Mouse (Mus musculus) embryonic facial prominence, embryonic 13.5 days (tissue): ENCODE results near the gene Tubgcp6. TPM values are rescaled to one million over a fixed set of nuclear protein-coding genes. Genes with fewer than 3 reads are reported as not detected.

Experiments used
- ATAC-seq: fragments of 200-750 bp; cut with Nextera tagmentation; 2 replicates; pipeline ENCODE4 v1.8.0; 2017; ENCODE audit warnings: low read depth; ENCODE audit not compliant: insufficient number of reproducible peaks, insufficient read depth, low FRiP score, low TSS enrichment
- H3K27ac ChIP-seq: fragments of 300-500 bp; sonication (generic); 2 replicates; pipeline ENCODE4 v1.5.1; 2015; ENCODE audit warnings: moderate library complexity, mild to moderate bottlenecking, inconsistent platforms
- H3K27me3 ChIP-seq: fragments of 300-500 bp; sonication (generic); 2 replicates; pipeline ENCODE4 v1.6.1; 2015; ENCODE audit warnings: mild to moderate bottlenecking, inconsistent platforms
- H3K36me3 ChIP-seq: fragments of 300-500 bp; sonication (generic); 2 replicates; pipeline ENCODE4 v1.6.1; 2015; ENCODE audit warnings: mild to moderate bottlenecking, inconsistent platforms
- H3K4me1 ChIP-seq: fragments of 300-500 bp; sonication (generic); 2 replicates; pipeline ENCODE4 v1.6.1; 2015; ENCODE audit warnings: inconsistent platforms
- H3K4me2 ChIP-seq: fragments of 300-500 bp; sonication (generic); 2 replicates; pipeline ENCODE4 v1.6.1; 2015; ENCODE audit warnings: moderate library complexity, mild to moderate bottlenecking, inconsistent platforms
- H3K4me3 ChIP-seq: fragments of 300-500 bp; sonication (generic); 2 replicates; pipeline ENCODE4 v1.5.1; 2015; ENCODE audit warnings: mild to moderate bottlenecking, inconsistent platforms
- H3K9ac ChIP-seq: fragments of 300-500 bp; sonication (generic); 2 replicates; pipeline ENCODE4 v1.6.1; 2015; ENCODE audit warnings: mild to moderate bottlenecking, inconsistent platforms
- H3K9me3 ChIP-seq: fragments of 300-500 bp; sonication (generic); 2 replicates; pipeline ENCODE4 v1.6.1; 2016; ENCODE audit warnings: inconsistent platforms
- WGBS: fragments of 180-500 bp; shearing (Covaris S2); methylation state at CpG from one replicate; pipeline ENCODE4 v1.1.7; 2015; ENCODE audit warnings: mixed read lengths; 5-methylcytosine and 5-hydroxymethylcytosine counted together
- polyA plus RNA-seq: library from polyadenylated mRNA; unstranded; fragments of >200 nt; fragmentation: Nextera tagmentation; extraction: Ambion mirVana; gene quantifications from 2 replicates; pipeline ENCODE4 v1.2.1, GENCODE M21; 2015

The Tubgcp6 gene
- polyA plus RNA-seq, 1 experiment from 2014 or later: 17.0 TPM

DNA sequence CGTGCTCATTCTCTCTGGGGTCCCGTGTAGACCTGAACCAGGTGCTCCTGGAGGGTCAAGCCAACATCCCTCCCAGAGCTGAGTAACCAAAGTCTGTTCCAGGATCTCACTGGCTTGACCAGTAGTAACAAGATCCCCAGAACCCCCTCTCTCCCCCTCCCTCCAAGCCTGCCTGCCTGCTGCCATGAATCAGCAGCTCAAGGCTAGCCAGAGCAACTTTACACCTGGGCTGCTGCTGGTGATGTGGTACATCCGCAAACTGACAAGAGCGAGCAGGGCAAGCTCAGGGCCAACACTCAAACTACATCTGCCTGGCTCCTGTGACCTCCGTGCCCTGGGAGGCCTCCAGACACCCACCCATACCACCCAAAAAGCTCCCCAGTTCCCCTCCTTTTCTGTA is 18.5 kb upstream of the Tubgcp6 start:
- no peak for ATAC-seq
- Histone ChIP-seq H3K9ac (no peak overlapping the region), H3K36me3 (no peaks in the 10 kb centered on the region), H3K4me3 (no peak overlapping the region), H3K9me3 (no peaks in the 10 kb centered on the region), H3K4me1 (peaks cover 23% of the 10 kb centered on the region), H3K27ac (no peak overlapping the region), H3K4me2 (0 out of 2 replicates have a peak overlapping the region, but pooled peaks have one; percentile 90), H3K27me3 (peaks cover 78% of the 10 kb centered on the region)
- WGBS: 12% methylated on average over 5 of the region's 5 CpGs

- no peaks in the 10 kb centered on the region for H3K9me3 ChIP-seq
- peaks cover 71% of the 10 kb centered on the region for H3K27me3 ChIP-seq
- H3K4me2 ChIP-seq: peak within 1 kb of the TSS; percentile 90
- H3K4me3 ChIP-seq: peak within 1 kb of the TSS; percentile 50
- 0 out of 2 replicates have a peak, but pooled peaks have one; percentile 37 for ATAC-seq
- no peak within 1 kb of the TSS for H3K27ac ChIP-seq
- H3K9ac ChIP-seq: peak within 1 kb of the TSS; percentile 66
- WGBS: under 1% methylated on average over 21 of the region's 21 CpGs
- no peaks in the 10 kb centered on the region for H3K36me3 ChIP-seq
- peaks cover 21% of the 10 kb centered on the region for H3K4me1 ChIP-seq
Observed at GRCm38 (mm10) chr15:89140659-89141252, 17.8 kb upstream of the Tubgcp6 start, which contains the start of gene Mapk12. TSS of gene Mapk12 (minus strand) at chr15:89140703.

DNA sequence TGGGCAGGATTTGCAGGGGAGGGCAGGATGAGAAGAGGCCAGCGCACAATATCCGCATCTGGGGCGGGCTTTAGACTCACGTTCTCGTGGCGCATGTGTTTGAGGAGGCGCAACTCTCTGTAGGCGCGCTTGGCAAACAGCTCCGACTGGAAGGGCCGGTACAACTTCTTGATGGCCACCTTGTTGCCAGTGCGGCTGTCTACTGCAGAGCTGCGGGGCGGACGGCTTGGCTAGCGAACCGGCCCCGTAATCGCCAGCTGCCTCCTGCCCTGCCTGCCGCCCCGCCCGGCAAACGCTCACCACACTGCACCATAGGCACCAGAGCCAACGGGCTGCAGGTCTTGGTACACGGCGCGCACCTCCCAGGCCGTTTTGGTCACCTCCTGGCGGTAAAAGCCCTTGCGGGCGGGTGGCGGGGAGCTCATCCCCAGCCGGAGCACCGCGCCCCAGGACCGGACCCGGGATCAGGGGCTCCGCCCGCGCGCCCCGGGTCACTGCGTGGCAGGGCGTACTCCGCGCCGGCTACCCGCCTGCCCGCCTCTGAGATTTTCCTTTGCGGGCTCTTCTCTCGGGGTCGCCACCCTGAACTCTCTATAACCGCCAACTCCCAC is 17.2 kb upstream of the Tubgcp6 start:
- Histone ChIP-seq H3K9ac (peak overlapping the region; percentile 66), H3K27ac (no peak overlapping the region), H3K4me1 (peaks cover 21% of the 10 kb centered on the region), H3K9me3 (no peaks in the 10 kb centered on the region), H3K27me3 (peaks cover 65% of the 10 kb centered on the region), H3K36me3 (no peaks in the 10 kb centered on the region), H3K4me3 (peak overlapping the region; percentile 50), H3K4me2 (peak overlapping the region; percentile 90)
- WGBS: under 1% methylated on average over 53 of the region's 53 CpGs
- ATAC-seq: no peak

GRCm38 (mm10) chr15:89138531-89138930 is 15.6 kb upstream of the Tubgcp6 start:
- Histone ChIP-seq H3K4me1 (peaks cover 21% of the 10 kb centered on the region), H3K4me3 (no peak overlapping the region), H3K9ac (no peak overlapping the region), H3K27me3 (peaks cover 52% of the 10 kb centered on the region), H3K36me3 (no peaks in the 10 kb centered on the region), H3K4me2 (no peak overlapping the region), H3K27ac (no peak overlapping the region), H3K9me3 (no peaks in the 10 kb centered on the region)
- 88% methylated on average over 6 of the region's 6 CpGs for WGBS
- ATAC-seq: no peak

GRCm38 (mm10) chr15:89138046-89138405 is 15.1 kb upstream of the Tubgcp6 start:
- H3K27me3 ChIP-seq: peaks cover 52% of the 10 kb centered on the region
- no peak overlapping the region for H3K4me3 ChIP-seq
- H3K27ac ChIP-seq: no peak overlapping the region
- 83% methylated on average over 7 of the region's 7 CpGs for WGBS
- H3K9me3 ChIP-seq: no peaks in the 10 kb centered on the region
- no peak overlapping the region for H3K9ac ChIP-seq
- no peak overlapping the region for H3K4me2 ChIP-seq
- H3K4me1 ChIP-seq: peaks cover 21% of the 10 kb centered on the region
- H3K36me3 ChIP-seq: no peaks in the 10 kb centered on the region
- no peak for ATAC-seq

- Histone ChIP-seq H3K36me3 (no peaks in the 10 kb centered on the region), H3K27me3 (peaks cover 49% of the 10 kb centered on the region), H3K4me3 (no peak overlapping the region), H3K9me3 (no peaks in the 10 kb centered on the region), H3K27ac (no peak overlapping the region), H3K9ac (no peak overlapping the region), H3K4me1 (peaks cover 21% of the 10 kb centered on the region), H3K4me2 (no peak overlapping the region)
- ATAC-seq: no peak
- 65% methylated on average over 11 of the region's 11 CpGs for WGBS
Observed at GRCm38 (mm10) chr15:89137378-89138045, 14.6 kb upstream of the Tubgcp6 start.

- no peak overlapping the region for H3K4me2 ChIP-seq
- peaks cover 21% of the 10 kb centered on the region for H3K4me1 ChIP-seq
- no peaks in the 10 kb centered on the region for H3K9me3 ChIP-seq
- H3K4me3 ChIP-seq: no peak overlapping the region
- no peak for ATAC-seq
- H3K27ac ChIP-seq: no peak overlapping the region
- no peak overlapping the region for H3K9ac ChIP-seq
- WGBS: 96% methylated on average over 5 of the region's 5 CpGs
- peaks cover 40% of the 10 kb centered on the region for H3K27me3 ChIP-seq
- no peaks in the 10 kb centered on the region for H3K36me3 ChIP-seq
Observed at GRCm38 (mm10) chr15:89136461-89137155, 13.7 kb upstream of the Tubgcp6 start.

DNA sequence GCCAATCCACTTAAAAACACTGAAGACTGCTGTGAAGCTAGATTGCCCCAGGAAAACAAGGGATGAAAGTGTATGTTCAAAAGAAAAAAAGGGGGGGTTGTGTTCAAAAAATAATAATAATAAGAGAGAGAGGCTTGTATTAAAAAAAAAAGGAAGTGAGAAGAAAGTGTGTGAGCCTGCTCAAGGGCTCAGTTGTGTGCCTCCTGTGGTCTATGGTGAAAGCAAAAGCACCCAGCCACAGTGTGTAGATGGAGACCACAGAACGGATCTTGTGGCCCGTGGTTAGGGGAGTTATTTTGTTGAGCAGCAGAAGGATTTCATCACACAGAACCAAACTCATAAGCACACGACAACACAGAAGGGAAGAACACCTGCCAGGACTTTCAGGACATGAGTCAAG is 8.4 kb upstream of the Tubgcp6 start:
- H3K4me3 ChIP-seq: no peak overlapping the region
- peaks cover 18% of the 10 kb centered on the region for H3K4me1 ChIP-seq
- H3K9me3 ChIP-seq: no peaks in the 10 kb centered on the region
- 86% methylated on average over 3 of the region's 3 CpGs for WGBS
- no peak overlapping the region for H3K27ac ChIP-seq
- no peaks in the 10 kb centered on the region for H3K36me3 ChIP-seq
- no peaks in the 10 kb centered on the region for H3K27me3 ChIP-seq
- H3K4me2 ChIP-seq: no peak overlapping the region
- no peak for ATAC-seq
- H3K9ac ChIP-seq: no peak overlapping the region

DNA sequence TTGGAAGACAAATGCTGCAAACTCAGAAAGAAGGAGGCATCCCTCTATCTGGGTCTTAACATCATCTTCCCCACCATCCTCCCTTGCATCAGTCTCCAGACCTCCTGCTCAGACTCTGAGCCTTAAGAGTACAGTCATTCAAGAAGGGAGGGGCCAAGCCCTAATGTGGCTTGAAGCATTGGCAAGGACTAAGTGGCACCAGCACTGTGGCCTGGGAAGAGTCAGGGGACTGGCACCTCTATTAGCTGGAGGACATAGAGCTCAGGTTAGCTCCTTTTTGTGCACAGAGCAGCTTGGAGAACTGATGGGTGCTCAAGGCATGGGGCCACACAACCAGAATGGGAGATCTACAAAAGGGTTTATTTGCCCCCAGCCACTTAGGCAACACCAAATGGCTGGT is 7.3 kb upstream of the Tubgcp6 start:
- H3K4me3 ChIP-seq: no peak overlapping the region
- H3K27ac ChIP-seq: no peak overlapping the region
- H3K36me3 ChIP-seq: peaks cover 7% of the 10 kb centered on the region; the same call in 1 of the 2 replicates
- H3K4me1 ChIP-seq: peaks cover 18% of the 10 kb centered on the region
- ATAC-seq: no peak
- no peaks in the 10 kb centered on the region for H3K9me3 ChIP-seq
- no peak overlapping the region for H3K9ac ChIP-seq
- H3K4me2 ChIP-seq: no peak overlapping the region
- no peaks in the 10 kb centered on the region for H3K27me3 ChIP-seq

DNA sequence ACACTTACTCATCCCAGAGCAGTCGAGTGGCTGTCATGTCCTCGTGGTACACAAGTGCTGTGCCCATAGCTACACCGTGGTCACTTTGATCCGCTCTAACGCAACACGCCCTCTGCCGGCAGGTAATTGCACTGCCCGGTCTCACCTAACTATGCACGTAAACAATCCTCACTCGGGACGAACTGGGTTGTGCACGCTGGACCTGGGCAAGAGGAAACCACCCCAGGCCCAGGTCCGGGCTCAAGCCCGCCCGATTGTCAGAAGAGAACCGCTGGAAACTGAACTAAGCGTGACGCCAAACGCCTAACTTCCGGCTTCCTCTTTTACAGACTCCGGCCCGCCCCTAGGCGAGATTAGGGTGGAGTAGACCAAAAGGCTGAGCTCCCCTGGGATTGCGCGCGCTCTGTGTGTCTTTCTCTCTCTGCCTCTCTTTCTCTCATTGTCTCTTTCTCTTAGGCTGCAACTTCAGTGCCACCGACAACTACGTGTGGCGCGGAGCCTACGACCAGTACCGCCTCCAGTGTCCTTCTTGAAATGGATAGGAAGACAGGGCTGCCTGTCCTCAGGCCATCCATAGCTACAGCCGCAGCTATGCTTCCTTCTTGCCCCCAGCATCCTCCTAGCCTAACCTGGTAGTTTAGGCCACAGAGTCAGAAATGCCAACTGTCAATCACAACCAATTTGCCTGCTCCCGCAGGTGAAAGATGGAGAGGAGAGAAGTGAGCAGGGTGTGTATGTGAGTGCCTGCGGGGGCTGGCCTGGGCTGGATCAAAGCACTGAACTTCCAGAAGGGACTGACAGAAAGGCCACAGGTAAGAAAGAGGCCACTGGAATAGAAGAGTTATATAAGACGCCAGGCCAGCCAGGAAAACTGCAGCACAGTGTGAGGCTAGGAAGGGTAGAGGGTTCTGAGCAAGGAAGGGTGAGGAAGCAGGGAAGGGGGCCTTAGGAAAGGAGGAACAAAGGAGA is 5.8 kb upstream of the Tubgcp6 start, which contains the start of gene Hdac10:
Gene Hdac10, minus strand, starts transcription at position 319 of the 969 bp plus-strand sequence.
- peak within 1 kb of the TSS; percentile 80 for H3K27ac ChIP-seq
- peak within 1 kb of the TSS; percentile 62 for H3K4me3 ChIP-seq
- H3K9ac ChIP-seq: peak within 1 kb of the TSS; percentile 79
- H3K36me3 ChIP-seq: peaks cover 11% of the 10 kb centered on the region; the same call in 1 of the 2 replicates
- no peaks in the 10 kb centered on the region for H3K9me3 ChIP-seq
- WGBS: 2% methylated on average over 36 of the region's 36 CpGs
- H3K27me3 ChIP-seq: no peaks in the 10 kb centered on the region
- H3K4me2 ChIP-seq: peak within 1 kb of the TSS; percentile 88
- peak; percentile 77 for ATAC-seq
- peaks cover 23% of the 10 kb centered on the region for H3K4me1 ChIP-seq
